Comparison of ENCODE assay signal across 12 mouse cellular contexts in the genomic region with DNA sequence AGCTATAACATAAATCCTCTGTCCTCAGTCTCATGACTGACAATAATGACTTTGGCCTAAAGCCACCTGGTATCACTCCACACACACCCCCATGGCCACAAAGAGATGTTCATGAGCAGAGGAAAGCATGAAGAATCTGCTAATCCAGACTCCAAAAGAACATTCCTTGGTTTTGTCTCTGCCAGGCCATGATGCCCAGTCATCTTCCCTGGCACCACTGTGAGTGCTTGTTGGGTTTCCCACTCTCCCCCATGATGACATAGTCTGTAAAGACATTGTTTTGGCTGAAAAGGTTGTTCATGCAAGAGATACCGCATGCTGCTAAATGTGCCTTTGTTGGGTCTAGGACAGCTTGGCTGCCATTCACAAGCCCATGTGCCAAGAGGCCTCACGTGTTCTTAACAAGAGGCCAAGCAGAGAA.
DNase-seq lines count a peak whose midpoint lies in the region; ATAC-seq and TF ChIP-seq lines count a peak whose summit lies in the region.
"Had no signal": no experiment of that assay in that cellular context is flagged by ENCODE, and none has a peak within 500 bp of the region (broad histone marks: within the 10 kb centered on the region; RNA-seq: fewer than 3 reads in every experiment).

No protein-coding gene starts in this region.

- CTCF ChIA-PET in Patski (lab: Charles Lee) = interaction anchor here (0.9 to 2.6 kb wide), 6 partner anchors 14 to 167 kb away, joined by 3 to 17 read pairs (median 4); a partner anchor contains a TSS

- no peaks in the 10 kb centered on the region for H3K4me1 ChIP-seq in hindbrain, postnatal 0 days (ENCODE audit: insufficient read depth, low read length)
- no peaks in the 10 kb centered on the region for H3K4me1 ChIP-seq in hindbrain, embryonic 13.5 days (replicated peaks)
- H3K4me1 ChIP-seq in embryonic fibroblast, embryonic 13.5 days (ENCODE audit: control insufficient read depth, insufficient read depth, low read length) = no peaks in the 10 kb centered on the region; the same call in 1 of the 2 replicates
- peaks cover 3% of the 10 kb centered on the region; the same call in 1 of the 2 replicates for H3K4me1 ChIP-seq in intestine, embryonic 15.5 days (replicated peaks)
- H3K4me1 ChIP-seq: megakaryocyte, embryonic 14.5 days had no signal

- H3K9me3 ChIP-seq in hindbrain, postnatal 0 days (ENCODE audit: low read length) = no peaks in the 10 kb centered on the region
- H3K9me3 ChIP-seq in hindbrain, embryonic 13.5 days = no peaks in the 10 kb centered on the region
- H3K9me3 ChIP-seq in intestine, embryonic 15.5 days = no peaks in the 10 kb centered on the region
- H3K9me3 ChIP-seq: limb, embryonic 15.5 days; megakaryocyte, embryonic 14.5 days had no signal

- no peak overlapping the region for H3K4me2 ChIP-seq in hindbrain, postnatal 0 days (ENCODE audit: low read depth, low read length)
- no peak overlapping the region for H3K4me2 ChIP-seq in hindbrain, embryonic 13.5 days
- H3K4me2 ChIP-seq in intestine, embryonic 15.5 days (replicated peaks) = no peak overlapping the region
- H3K4me2 ChIP-seq: limb, embryonic 15.5 days had no signal

- no peak overlapping the region for H3K27ac ChIP-seq in hindbrain, postnatal 0 days
- H3K27ac ChIP-seq in hindbrain, embryonic 13.5 days = no peak overlapping the region
- peak overlapping the region; percentile 31 for H3K27ac ChIP-seq in embryonic fibroblast, embryonic 13.5 days (ENCODE audit: insufficient read depth, low read length)
- H3K27ac ChIP-seq in intestine, embryonic 15.5 days = no peak overlapping the region
- H3K27ac ChIP-seq: limb, embryonic 15.5 days had no signal

- H3K27me3 ChIP-seq in hindbrain, postnatal 0 days (ENCODE audit: insufficient read depth, low read length) = no peaks in the 10 kb centered on the region
- no peaks in the 10 kb centered on the region for H3K27me3 ChIP-seq in hindbrain, embryonic 13.5 days
- H3K27me3 ChIP-seq in Patski = no peaks in the 10 kb centered on the region
- H3K27me3 ChIP-seq in intestine, embryonic 15.5 days (replicated peaks) = no peaks in the 10 kb centered on the region
- H3K27me3 ChIP-seq: limb, embryonic 15.5 days; megakaryocyte, embryonic 14.5 days had no signal

- H3K4me3 ChIP-seq in hindbrain, postnatal 0 days (ENCODE audit: low read length) = no peak overlapping the region
- no peak overlapping the region for H3K4me3 ChIP-seq in hindbrain, embryonic 13.5 days
- H3K4me3 ChIP-seq in embryonic fibroblast, embryonic 13.5 days (ENCODE audit: insufficient read depth, low read length) = no peak overlapping the region
- H3K4me3 ChIP-seq in intestine, embryonic 15.5 days (replicated peaks) = no peak overlapping the region
- H3K4me3 ChIP-seq: erythroblast, embryonic 14.5 days; limb, embryonic 15.5 days; megakaryocyte, embryonic 14.5 days had no signal

- whole genome bisulfite sequencing in hindbrain, postnatal 0 days = 55% methylated on average over 2 of the region's 2 CpGs
- 82% methylated on average over 2 of the region's 2 CpGs for WGBS in hindbrain, embryonic 13.5 days
- 88% methylated on average over 2 of the region's 2 CpGs for WGBS in intestine, embryonic 15.5 days

- intact Hi-C loops in heart, postnatal 25 days (cut with DNase I) = no loop called here

- no peak for TF ChIP-seq POLR2A in embryonic fibroblast, embryonic 13.5 days (IDR thresholded peaks at IDR 0.05; ENCODE audit: low read depth, low read length)

- POLR2A ChIA-PET in Patski (lab: Charles Lee) = no interaction called here

- in situ Hi-C loops in Patski (cut with MboI; ENCODE audit: low pct_unique_long_range_greater_than_20kb) = no loop called here

- no peak for TF ChIP-seq CTCF in hindbrain, postnatal 0 days (IDR thresholded peaks at IDR 0.05; ENCODE audit: low read depth)
- TF ChIP-seq CTCF in Patski (IDR thresholded peaks at IDR 0.05) = no peak
- no peak for TF ChIP-seq CTCF in embryonic fibroblast, embryonic 13.5 days (IDR thresholded peaks at IDR 0.05; ENCODE audit: borderline replicate concordance, insufficient read depth, low read length)

- H3K36me3 ChIP-seq in hindbrain, postnatal 0 days (ENCODE audit: insufficient read depth, low read length) = no peaks in the 10 kb centered on the region
- H3K36me3 ChIP-seq in hindbrain, embryonic 13.5 days = no peaks in the 10 kb centered on the region
- H3K36me3 ChIP-seq in intestine, embryonic 15.5 days = no peaks in the 10 kb centered on the region
- H3K36me3 ChIP-seq: limb, embryonic 15.5 days had no signal

- DNase-seq in hindbrain, postnatal 0 days (ENCODE audit: low spot score) = peak; percentile 53
- no peak for DNase-seq in Patski (ENCODE audit: low read depth, low spot score)
- DNase-seq in heart, postnatal 25 days (ENCODE audit: low spot score) = peak; percentile 64
- no peak for DNase-seq in thymus, postnatal 4 days
- DNase-seq: cerebellum, postnatal 36 days; thymus, postnatal 25 days had no signal

- H3K9ac ChIP-seq in hindbrain, postnatal 0 days (replicated peaks; ENCODE audit: low read length) = no peak overlapping the region
- no peak overlapping the region for H3K9ac ChIP-seq in hindbrain, embryonic 13.5 days
- no peak overlapping the region for H3K9ac ChIP-seq in intestine, embryonic 15.5 days
- H3K9ac ChIP-seq: limb, embryonic 15.5 days had no signal

- peak; percentile 83 for ATAC-seq in hindbrain, postnatal 0 days
- ATAC-seq in hindbrain, embryonic 13.5 days (ENCODE audit: low FRiP score) = no peak
- peak; percentile 44 for ATAC-seq in Patski
- ATAC-seq in intestine, embryonic 15.5 days = no peak

Comparison
In these comparisons a context has a peak if more than half of its experiments do, and no peak if none do; other contexts are left out.
1. ATAC-seq: peak in hindbrain, postnatal 0 days (single experiment) and Patski (single experiment); none in hindbrain, embryonic 13.5 days (single experiment) and intestine, embryonic 15.5 days (single experiment).
2. DNase-seq: peak in hindbrain, postnatal 0 days (single experiment) and heart, postnatal 25 days (single experiment); none in Patski (single experiment) and thymus, postnatal 4 days (single experiment).